Mouse (Mus musculus) G1E (cell line): ENCODE data around the gene Camkmt.

Experiments
- CTCF ChIP-seq: IDR thresholded peaks from 2 replicates; pipeline ENCODE4 v1.5.1; 2012; ENCODE audit warnings: low read depth, low read length, inconsistent platforms, mixed read lengths
- GATA1 ChIP-seq: IDR thresholded peaks from 2 replicates; pipeline ENCODE4 v1.6.1; 2012; ENCODE audit warnings: borderline replicate concordance, low read length, inconsistent platforms, mixed read lengths
- TAL1 ChIP-seq: conservative IDR thresholded peaks from 2 replicates; pipeline ENCODE4 v1.6.1; 2012; ENCODE audit warnings: low read depth, low read length, inconsistent platforms, mixed read lengths

GRCm38 (mm10) chr17:85346701-85347100 is 256.3 kb downstream of the Camkmt start:
- TF ChIP-seq CTCF (no peak), TAL1 (no peak), GATA1 (no peak)
